Comparison of ENCODE assay signal across 8 mouse cellular contexts in genomic region chr15:84639451-84640136, GRCm38 (mm10). TPM values are rescaled to one million over a fixed set of nuclear protein-coding genes. Genes with fewer than 3 reads are reported as not detected.
DNase-seq lines count a peak whose midpoint lies in the region; ATAC-seq and TF ChIP-seq lines count a peak whose summit lies in the region.

No protein-coding gene starts in this region.

- no peak overlapping the region for H3K4me2 ChIP-seq in hindbrain, postnatal 0 days (ENCODE audit: low read depth, low read length)
- H3K4me2 ChIP-seq in hindbrain, embryonic 11.5 days (replicated peaks; ENCODE audit: low read depth, low read length): no peak overlapping the region
- no peak overlapping the region for H3K4me2 ChIP-seq in heart, embryonic 11.5 days
- no peak overlapping the region for H3K4me2 ChIP-seq in forebrain, embryonic 16.5 days (ENCODE audit: low read length)

- 57% methylated on average over 6 of the region's 6 CpGs for WGBS in hindbrain, postnatal 0 days
- whole genome bisulfite sequencing in hindbrain, embryonic 11.5 days: 61% methylated on average over 6 of the region's 6 CpGs
- 34% methylated on average over 6 of the region's 6 CpGs for WGBS in heart, embryonic 11.5 days (ENCODE audit: insufficient replicate concordance)
- 49% methylated on average over 6 of the region's 6 CpGs for WGBS in forebrain, embryonic 16.5 days

- H3K9me3 ChIP-seq in hindbrain, postnatal 0 days (ENCODE audit: low read length): no peaks in the 10 kb centered on the region
- no peaks in the 10 kb centered on the region for H3K9me3 ChIP-seq in hindbrain, embryonic 11.5 days (ENCODE audit: control insufficient read depth, low read length)
- H3K9me3 ChIP-seq in heart, embryonic 11.5 days (replicated peaks; ENCODE audit: control insufficient read depth, low read length): no peaks in the 10 kb centered on the region
- H3K9me3 ChIP-seq in forebrain, embryonic 16.5 days (ENCODE audit: control insufficient read depth, low read length): no peaks in the 10 kb centered on the region

- no peak overlapping the region for H3K9ac ChIP-seq in hindbrain, postnatal 0 days (replicated peaks; ENCODE audit: low read length)
- H3K9ac ChIP-seq in hindbrain, embryonic 11.5 days (ENCODE audit: low read depth, low read length): no peak overlapping the region
- no peak overlapping the region for H3K9ac ChIP-seq in heart, embryonic 11.5 days (ENCODE audit: low read depth, low read length)
- no peak overlapping the region for H3K9ac ChIP-seq in forebrain, embryonic 16.5 days (replicated peaks; ENCODE audit: low read depth, low read length)

- no peak for TF ChIP-seq CTCF in hindbrain, postnatal 0 days (IDR thresholded peaks at IDR 0.05; ENCODE audit: low read depth)

- H3K27ac ChIP-seq in hindbrain, postnatal 0 days: peak overlapping the region; percentile 59
- H3K27ac ChIP-seq in hindbrain, embryonic 11.5 days (ENCODE audit: low read depth, low read length): no peak overlapping the region
- peak overlapping the region; percentile 84 for H3K27ac ChIP-seq in heart, embryonic 11.5 days (ENCODE audit: low read depth, low read length)
- no peak overlapping the region for H3K27ac ChIP-seq in forebrain, embryonic 16.5 days (ENCODE audit: low read length)

- H3K27me3 ChIP-seq in hindbrain, postnatal 0 days (ENCODE audit: insufficient read depth, low read length): no peaks in the 10 kb centered on the region
- H3K27me3 ChIP-seq in hindbrain, embryonic 11.5 days (ENCODE audit: control insufficient read depth, insufficient read depth, low read length): no peaks in the 10 kb centered on the region
- H3K27me3 ChIP-seq in heart, embryonic 11.5 days (ENCODE audit: control insufficient read depth, insufficient read depth, low read length): no peaks in the 10 kb centered on the region
- H3K27me3 ChIP-seq in forebrain, embryonic 16.5 days (replicated peaks; ENCODE audit: control insufficient read depth, insufficient read depth, low read length): no peaks in the 10 kb centered on the region

- H3K4me1 ChIP-seq in hindbrain, postnatal 0 days (ENCODE audit: insufficient read depth, low read length): no peaks in the 10 kb centered on the region
- H3K4me1 ChIP-seq in hindbrain, embryonic 11.5 days (replicated peaks; ENCODE audit: control insufficient read depth, insufficient read depth, low read length): no peaks in the 10 kb centered on the region
- peaks cover 41% of the 10 kb centered on the region for H3K4me1 ChIP-seq in heart, embryonic 11.5 days (ENCODE audit: control insufficient read depth, insufficient read depth, low read length)
- no peaks in the 10 kb centered on the region for H3K4me1 ChIP-seq in forebrain, embryonic 16.5 days (replicated peaks; ENCODE audit: control insufficient read depth, insufficient read depth, low read length)

- H3K36me3 ChIP-seq in hindbrain, postnatal 0 days (ENCODE audit: insufficient read depth, low read length): no peaks in the 10 kb centered on the region
- H3K36me3 ChIP-seq in hindbrain, embryonic 11.5 days (ENCODE audit: control insufficient read depth, insufficient read depth, low read length): no peaks in the 10 kb centered on the region
- H3K36me3 ChIP-seq in heart, embryonic 11.5 days (ENCODE audit: control insufficient read depth, insufficient read depth, low read length): no peaks in the 10 kb centered on the region
- no peaks in the 10 kb centered on the region for H3K36me3 ChIP-seq in forebrain, embryonic 16.5 days (ENCODE audit: control insufficient read depth, insufficient read depth)

- peak; percentile 57 for DNase-seq in hindbrain, postnatal 0 days (ENCODE audit: low spot score)
- DNase-seq in hindbrain, embryonic 11.5 days (ENCODE audit: low spot score): no peak
- peak; percentile 56 for DNase-seq in embryo, embryonic 10.5 days (ENCODE audit: low spot score)
- DNase-seq in kidney, postnatal 14 days: peak; percentile 76
- DNase-seq in lung, postnatal 36 days: peak; percentile 73
- no peak for DNase-seq in cerebellum, postnatal 4 days (ENCODE audit: low spot score in 2 of 2)

- peak; percentile 82 for ATAC-seq in hindbrain, postnatal 0 days
- no peak for ATAC-seq in hindbrain, embryonic 11.5 days (ENCODE audit: low FRiP score)
- peak; percentile 61 for ATAC-seq in heart, embryonic 11.5 days (replicated peaks; ENCODE audit: insufficient number of reproducible peaks, low FRiP score, low TSS enrichment)
- no peak for ATAC-seq in forebrain, embryonic 16.5 days

- no peak overlapping the region for H3K4me3 ChIP-seq in hindbrain, postnatal 0 days (ENCODE audit: low read length)
- no peak overlapping the region for H3K4me3 ChIP-seq in hindbrain, embryonic 11.5 days (ENCODE audit: low read depth, low read length)
- no peak overlapping the region for H3K4me3 ChIP-seq in heart, embryonic 11.5 days (ENCODE audit: low read depth, low read length)
- H3K4me3 ChIP-seq in forebrain, embryonic 16.5 days (replicated peaks; ENCODE audit: low read length): no peak overlapping the region

RNA-seq across cellular contexts. Expression of gene Prr5, which starts 29.8 kb away (rescaled TPM):
- 25.5 and 34.2 TPM in 2 replicates for total RNA-seq in hindbrain, postnatal 0 days (2014; rRNA removed)
- polyA plus RNA-seq in hindbrain, postnatal 0 days (2015; fragmentation: Nextera tagmentation; extraction: Ambion mirVana): 33.2 and 36.6 TPM in 2 replicates
- 12.1 and 13.9 TPM in 2 replicates for polyA plus RNA-seq in hindbrain, embryonic 11.5 days (2014; fragmentation: Nextera tagmentation; extraction: Ambion mirVana)
- 18.0 and 19.9 TPM in 2 replicates for polyA plus RNA-seq in heart, embryonic 11.5 days (2014; fragmentation: Nextera tagmentation; extraction: Ambion mirVana)
- polyA plus RNA-seq in forebrain, embryonic 16.5 days (2015; fragmentation: Nextera tagmentation; extraction: Ambion mirVana): 11.1 and 16.4 TPM in 2 replicates

Comparison
In these comparisons a context has a peak if more than half of its experiments do, and no peak if none do; other contexts are left out.
1. ATAC-seq: peak in hindbrain, postnatal 0 days (single experiment) and heart, embryonic 11.5 days (single experiment); none in hindbrain, embryonic 11.5 days (single experiment) and forebrain, embryonic 16.5 days (single experiment).
2. DNase-seq: peak in hindbrain, postnatal 0 days (single experiment), embryo, embryonic 10.5 days (single experiment), kidney, postnatal 14 days (single experiment) and lung, postnatal 36 days (single experiment); none in hindbrain, embryonic 11.5 days (single experiment) and cerebellum, postnatal 4 days (0 of 2).
3. H3K27ac ChIP-seq: peak in hindbrain, postnatal 0 days (single experiment) and heart, embryonic 11.5 days (single experiment); none in hindbrain, embryonic 11.5 days (single experiment) and forebrain, embryonic 16.5 days (single experiment).